Mouse (Mus musculus): ENCODE measurements around the gene Ift140. TPM values are rescaled to one million over a fixed set of nuclear protein-coding genes. Genes with fewer than 3 reads are reported as not detected.

The Ift140 gene
- total and polyA plus RNA-seq, 3 experiments, result 21.8 to 28.0 (median 27.8) TPM

GRCm38 (mm10) chr17:25076906-25077305 is 61.0 kb downstream of the Ift140 start:
- no peak for DNase-seq

- DNase-seq, result peak; percentile 80
These were observed 62.0 kb downstream of the Ift140 start for GRCm38 (mm10) chr17:25077771-25078372.

- no peak for DNase-seq
These were observed 64.3 kb downstream of the Ift140 start for GRCm38 (mm10) chr17:25080210-25080609.

- DNase-seq, result peak; percentile 71
These were observed 65.1 kb downstream of the Ift140 start for GRCm38 (mm10) chr17:25080960-25081381.

GRCm38 (mm10) chr17:25082081-25082847 is 66.4 kb downstream of the Ift140 start:
- DNase-seq, result peak; percentile 45

GRCm38 (mm10) chr17:25082887-25083286 is 67.0 kb downstream of the Ift140 start:
- no peak for DNase-seq

- DNase-seq, result peak; percentile 59
These were observed 67.6 kb downstream of the Ift140 start, which contains the start of gene Tmem204 for GRCm38 (mm10) chr17:25083444-25083931. Gene Tmem204 (minus strand): TSS chr17:25083591.

GRCm38 (mm10) chr17:25084835-25085385 is 69.0 kb downstream of the Ift140 start:
- DNase-seq, result peak; percentile 56

GRCm38 (mm10) chr17:25086724-25087123 is 70.8 kb downstream of the Ift140 start:
- DNase-seq, result no peak

- DNase-seq, result no peak
These were observed 73.3 kb downstream of the Ift140 start for GRCm38 (mm10) chr17:25089158-25089557.

GRCm38 (mm10) chr17:25090450-25090849 is 74.6 kb downstream of the Ift140 start:
- no peak for DNase-seq

GRCm38 (mm10) chr17:25096221-25096620 is 80.3 kb downstream of the Ift140 start:
- DNase-seq, result no peak

- no peak for DNase-seq
These were observed 84.2 kb downstream of the Ift140 start for GRCm38 (mm10) chr17:25100052-25100451.

- DNase-seq, result no peak
These were observed 85.5 kb downstream of the Ift140 start for GRCm38 (mm10) chr17:25101338-25101737.

- DNase-seq, result no peak
These were observed 91.9 kb downstream of the Ift140 start for GRCm38 (mm10) chr17:25107786-25108185.

GRCm38 (mm10) chr17:25109578-25109977 is 93.7 kb downstream of the Ift140 start:
- DNase-seq, result peak; percentile 59

- DNase-seq, result no peak
These were observed 94.7 kb downstream of the Ift140 start for GRCm38 (mm10) chr17:25110590-25110989.

- DNase-seq, result no peak
These were observed 95.3 kb downstream of the Ift140 start for GRCm38 (mm10) chr17:25111220-25111619.

- peak; percentile 63 for DNase-seq
These were observed 96.0 kb downstream of the Ift140 start for GRCm38 (mm10) chr17:25111739-25112422.

GRCm38 (mm10) chr17:25112423-25112810 is 96.5 kb downstream of the Ift140 start:
- no peak for DNase-seq

- no peak for DNase-seq
These were observed 99.2 kb downstream of the Ift140 start for GRCm38 (mm10) chr17:25114908-25115645.
